Mouse (Mus musculus) kidney, postnatal 4 days (tissue): Measurements from ENCODE around the gene Lama2.
"Not testable (repeated sequence)": the region's sequence is repeated elsewhere in the genome, so short reads cannot be mapped to it uniquely, and the experiment has no call there.

ENCODE experiments used
- DNase-seq, 2 experiments: peaks; one replicate each; pipeline ENCODE4 v3.0.0; 2021; ENCODE audit warnings: mixed read lengths in 2 of 2

Gene Lama2

DNA sequence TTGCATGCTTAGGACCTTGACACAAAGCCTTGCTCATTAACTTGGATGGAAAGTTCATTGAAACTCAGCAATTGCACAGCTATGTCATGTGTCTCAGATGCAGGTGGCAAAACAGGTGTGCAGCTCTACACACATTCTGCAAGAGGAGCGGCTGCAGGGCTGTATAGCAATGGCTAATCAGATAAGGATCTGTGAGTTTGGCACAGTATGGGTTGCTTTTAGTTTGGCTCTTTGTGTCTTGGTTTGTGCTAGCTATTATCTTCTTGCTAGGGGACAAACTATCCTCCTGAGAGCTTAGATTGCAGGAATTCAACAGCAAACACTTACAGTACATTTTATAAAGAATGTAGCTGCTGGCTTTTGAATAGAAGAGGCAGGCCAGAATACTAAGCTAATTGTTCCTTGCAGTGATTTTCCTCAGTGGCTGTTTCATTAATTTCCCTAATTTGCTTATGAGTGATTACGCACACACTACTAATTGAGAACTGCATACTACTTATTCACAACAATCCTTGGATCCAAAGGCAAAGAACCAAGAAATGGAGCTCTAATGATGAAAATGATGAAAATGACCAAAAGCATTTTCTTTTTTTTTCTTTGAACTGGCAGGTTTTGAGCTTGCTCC lies 617.9 kb downstream of the Lama2 start:
- no peak for DNase-seq

DNA sequence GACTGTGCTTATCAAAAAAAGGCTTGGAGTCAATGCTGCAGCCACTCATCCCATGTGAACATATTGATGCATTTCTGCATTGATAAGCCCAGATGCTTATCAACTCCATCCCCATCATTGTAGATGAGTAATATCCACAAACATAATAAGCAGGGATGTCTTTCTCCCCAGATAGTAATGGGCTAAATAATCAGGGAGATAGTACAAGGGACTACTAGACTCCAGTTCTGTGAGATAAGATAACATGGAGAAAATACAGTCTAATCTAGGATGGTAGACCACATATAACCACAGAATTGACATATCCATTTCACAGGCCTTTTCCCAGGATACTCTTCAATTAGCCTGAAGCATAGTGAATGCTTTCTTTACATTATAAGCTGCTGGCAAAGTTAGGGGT lies 622.9 kb downstream of the Lama2 start:
- DNase-seq = no peak

DNA sequence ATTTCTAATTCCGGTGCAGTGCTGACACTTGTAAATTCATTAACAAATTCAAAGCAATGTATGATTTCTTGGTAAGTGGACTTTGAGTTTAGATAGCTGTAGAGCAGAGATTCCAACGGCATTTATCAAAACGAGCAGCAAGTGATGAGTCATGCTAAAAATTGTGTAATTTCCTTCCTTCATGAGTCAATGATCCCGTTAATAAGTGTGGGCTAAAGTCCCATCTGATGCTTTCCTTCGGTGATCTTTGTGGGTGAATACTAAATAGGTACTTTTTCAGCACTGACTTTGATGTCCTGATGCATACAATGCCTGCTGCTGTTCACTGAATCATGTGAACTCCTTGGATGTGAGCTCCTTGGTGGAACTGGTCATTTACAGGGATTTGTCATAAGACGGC lies 623.6 kb downstream of the Lama2 start:
- DNase-seq = no peak

DNA sequence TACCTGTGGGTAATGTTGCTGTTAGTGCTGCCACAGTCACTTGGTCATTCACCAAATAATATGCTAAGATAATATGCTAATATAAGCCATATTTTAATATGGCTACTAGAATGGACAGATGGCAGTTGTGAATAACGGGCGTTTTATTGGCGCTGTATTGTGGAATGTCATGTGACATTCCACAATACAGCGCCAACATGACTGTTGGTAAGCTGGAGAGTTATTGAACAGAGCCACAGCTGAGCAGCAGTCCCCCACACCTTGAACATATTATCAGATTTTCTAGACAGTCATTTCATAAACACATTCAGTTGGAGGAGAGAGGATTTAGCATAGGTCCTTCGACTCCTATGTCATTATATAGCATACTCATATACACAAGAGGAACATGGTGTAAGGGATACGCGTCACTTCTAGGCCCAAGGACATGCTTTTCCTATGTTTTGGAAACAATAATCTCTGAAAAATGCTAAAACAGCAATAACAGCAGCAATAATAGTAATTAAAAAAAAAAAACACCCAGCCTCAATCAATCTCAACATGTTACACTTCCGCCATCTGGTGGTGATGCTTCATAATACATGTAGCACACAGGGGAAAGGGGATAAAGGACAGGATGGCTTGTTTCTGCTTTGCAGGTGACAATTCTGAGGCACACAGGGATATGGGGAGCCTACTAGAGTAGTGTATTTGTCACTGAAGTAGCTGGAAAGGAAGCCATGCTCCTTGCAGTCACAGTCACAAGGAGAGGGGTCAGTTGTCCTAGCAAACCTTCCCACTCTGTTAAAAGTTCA lies 624.2 kb downstream of the Lama2 start:
- peak; percentile 62 to 67 for DNase-seq

DNA sequence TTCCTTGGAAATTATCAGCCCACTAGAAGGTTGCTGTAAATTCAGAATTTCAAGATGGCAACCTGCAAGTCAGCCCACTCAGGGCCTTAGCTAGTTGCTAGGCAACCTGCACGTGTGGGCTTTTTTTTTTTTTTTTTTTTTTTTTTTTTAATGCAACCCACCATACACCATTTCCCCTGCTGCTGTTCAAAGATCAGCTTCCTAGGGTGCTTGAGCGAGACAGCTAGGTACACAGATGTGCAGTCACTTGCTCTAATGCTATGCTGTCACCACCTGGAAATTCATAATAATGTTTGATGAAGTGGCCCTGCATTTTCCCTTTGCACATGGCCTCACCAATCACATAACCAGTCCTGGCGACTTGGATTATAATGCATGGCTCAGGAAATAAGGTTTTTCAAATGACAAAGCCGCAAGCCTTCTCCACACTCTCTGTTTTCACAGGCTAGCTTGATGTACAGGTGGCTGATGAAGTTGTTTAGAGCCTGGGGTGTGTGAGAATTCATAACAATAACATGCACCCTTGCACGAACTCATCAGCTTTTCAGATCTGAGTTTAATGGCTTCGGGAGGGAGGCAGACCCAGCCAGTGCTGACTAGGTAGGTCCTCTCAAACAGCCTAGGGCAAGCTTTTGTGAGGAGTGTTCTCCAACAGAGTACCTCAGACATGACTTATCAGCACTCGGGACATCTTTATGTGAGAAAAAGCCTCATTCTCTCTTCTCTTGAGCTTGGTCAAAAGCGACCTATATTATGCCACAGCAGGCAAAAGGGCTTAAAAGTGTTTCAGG lies 625.4 kb downstream of the Lama2 start:
- DNase-seq = no peak

DNA sequence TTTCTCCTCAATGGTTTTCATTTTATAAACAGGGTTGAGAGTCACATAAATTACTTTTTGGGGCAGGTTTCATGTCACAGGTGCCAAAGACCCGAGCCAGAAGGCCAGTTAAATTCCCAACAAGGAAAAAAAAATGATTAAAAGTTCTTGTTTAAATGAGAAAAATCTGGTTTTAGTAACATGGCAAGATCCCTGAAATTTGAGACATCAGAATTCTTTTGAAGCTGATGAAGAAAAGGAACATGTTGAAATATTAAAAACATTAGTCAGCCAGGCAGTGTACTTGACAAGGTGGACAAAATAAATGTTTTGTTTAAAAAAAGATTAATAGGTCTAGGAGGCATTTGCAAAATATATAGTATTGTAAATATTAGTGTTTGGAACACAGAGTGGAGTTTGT lies 634.1 kb downstream of the Lama2 start:
- no peak for DNase-seq

DNA sequence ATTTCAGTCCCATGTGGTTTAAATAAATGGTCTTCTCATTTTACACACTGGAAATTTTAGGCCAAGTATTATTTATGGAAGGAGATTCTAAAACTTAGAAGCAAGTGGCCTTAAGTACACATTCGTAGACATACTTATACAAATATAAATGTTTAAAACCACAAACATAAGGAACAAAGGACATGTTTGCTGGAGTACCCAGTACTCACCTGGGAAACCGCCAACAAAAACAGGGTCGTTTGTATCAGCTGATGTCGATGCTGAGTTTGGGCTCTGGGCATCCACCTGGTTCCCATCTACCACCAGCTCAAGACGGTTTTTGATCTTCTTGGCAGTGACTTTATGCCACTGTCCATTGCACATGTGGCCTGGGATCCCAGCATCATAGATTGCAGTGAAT lies 635.5 kb downstream of the Lama2 start:
- DNase-seq = not testable (repeated sequence)

DNA sequence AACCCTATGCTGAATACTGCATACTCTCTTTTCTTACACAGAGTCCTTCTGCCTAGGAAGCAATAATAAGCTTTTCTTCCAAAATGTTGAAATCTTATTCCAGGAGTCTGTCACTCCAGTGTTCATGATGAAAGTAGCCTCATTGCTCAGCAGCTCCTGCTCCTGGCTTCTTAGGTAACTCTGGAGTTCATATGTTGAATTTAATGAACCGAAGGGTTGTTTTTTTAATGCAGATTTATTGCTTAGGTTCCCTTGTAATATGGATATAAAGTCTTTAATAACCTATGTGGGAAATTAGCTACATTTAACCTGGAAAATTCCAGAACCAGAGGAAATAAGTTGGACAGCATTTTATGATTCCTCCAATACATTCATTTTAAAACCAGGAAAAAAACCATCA lies 636.0 kb downstream of the Lama2 start:
- DNase-seq = no peak

DNA sequence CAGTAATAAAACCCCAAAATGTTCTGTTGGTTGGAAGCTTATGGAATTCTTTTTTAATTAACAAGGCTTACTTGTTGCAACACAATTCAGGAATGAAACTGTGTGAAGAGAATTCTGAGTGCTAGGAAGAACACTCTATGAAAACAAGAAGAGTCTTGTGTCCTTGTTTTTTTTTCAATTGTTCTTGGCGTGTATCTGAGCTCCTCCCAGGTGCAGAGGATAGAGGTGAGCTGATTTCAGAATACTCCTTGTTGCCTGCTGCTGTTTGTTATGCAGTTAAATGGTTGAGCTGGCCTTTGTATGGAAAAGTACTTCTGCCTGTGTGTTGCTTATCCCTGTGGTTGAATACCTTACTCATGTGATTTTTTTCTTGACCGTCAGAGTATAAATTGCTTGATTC lies 636.9 kb downstream of the Lama2 start:
- no peak for DNase-seq

DNA sequence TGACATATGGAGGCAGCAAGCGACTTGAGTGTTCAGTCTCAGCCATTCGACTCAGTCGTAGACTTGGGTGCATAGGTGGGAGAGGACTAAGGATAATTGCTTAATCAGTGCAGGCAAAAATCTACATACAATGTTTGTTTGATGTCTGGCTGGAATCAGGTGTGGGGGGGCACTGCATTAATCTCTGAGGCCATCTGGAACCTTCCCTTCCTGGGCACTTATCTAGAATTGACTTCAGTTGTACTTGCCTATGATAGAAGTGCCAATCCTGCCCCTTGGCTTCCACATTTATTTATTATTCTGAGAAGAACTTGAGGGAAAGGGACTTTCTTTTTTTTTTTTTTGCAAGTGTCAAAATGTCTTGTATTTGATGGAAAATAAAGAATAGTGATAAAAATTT lies 644.2 kb downstream of the Lama2 start:
- no peak for DNase-seq

DNA sequence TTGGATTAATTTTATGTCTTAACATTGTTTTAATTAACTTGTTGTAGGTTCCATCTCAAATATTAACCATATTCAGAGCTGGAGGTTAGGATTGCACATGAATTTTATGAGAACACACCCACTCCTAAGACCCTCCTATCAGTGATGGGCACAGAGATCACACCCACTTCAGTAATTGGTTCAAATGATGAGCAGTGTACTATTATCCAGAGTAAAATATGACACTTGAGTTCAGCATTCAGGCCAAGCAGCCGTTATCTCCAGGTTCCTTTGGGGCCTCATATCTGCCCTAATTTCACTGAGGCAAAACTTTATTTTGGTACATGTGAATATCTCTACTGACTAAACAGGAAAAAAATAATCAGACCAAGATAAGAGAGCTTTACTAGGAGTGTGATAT lies 645.3 kb downstream of the Lama2 start:
- no peak for DNase-seq

DNA sequence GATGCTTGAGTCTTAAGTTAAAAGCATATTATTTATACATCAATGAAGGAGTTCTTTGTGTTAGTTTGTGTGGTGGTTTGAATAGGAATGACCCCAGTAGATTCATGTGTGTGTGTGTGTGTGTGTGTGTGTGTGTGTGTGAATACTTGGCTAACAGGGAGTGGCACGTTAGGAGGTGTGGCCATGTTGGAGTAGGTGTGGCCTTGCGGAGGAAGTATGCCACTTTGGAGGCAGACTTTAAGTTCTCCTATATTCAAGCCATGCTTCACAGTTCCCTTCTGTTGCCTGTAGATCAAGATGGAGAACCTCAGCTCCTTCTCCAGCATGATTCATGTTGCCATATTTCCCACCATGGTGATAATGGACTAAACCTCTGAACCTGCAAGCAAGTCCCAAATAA lies 646.0 kb downstream of the Lama2 start:
- no peak for DNase-seq

DNA sequence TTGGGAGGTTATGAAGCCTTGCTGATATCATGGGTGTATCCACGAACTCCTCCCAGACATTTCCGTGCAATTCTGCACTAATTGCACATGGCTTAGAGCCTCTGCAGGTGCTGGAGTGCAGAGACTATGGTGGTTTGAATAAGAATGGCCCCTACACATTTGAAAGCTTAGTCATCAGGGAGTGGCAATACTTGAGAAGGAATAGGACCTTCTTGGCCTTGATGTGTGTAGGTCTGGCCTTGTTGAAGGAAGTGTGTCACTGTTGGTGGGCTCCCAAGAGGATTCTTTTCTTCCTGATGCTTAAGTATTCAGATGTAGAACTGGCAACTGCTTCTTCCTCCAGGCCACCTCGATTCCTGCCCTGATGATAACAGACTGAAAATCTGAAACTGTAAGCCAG lies 661.0 kb downstream of the Lama2 start:
- no peak for DNase-seq

DNA sequence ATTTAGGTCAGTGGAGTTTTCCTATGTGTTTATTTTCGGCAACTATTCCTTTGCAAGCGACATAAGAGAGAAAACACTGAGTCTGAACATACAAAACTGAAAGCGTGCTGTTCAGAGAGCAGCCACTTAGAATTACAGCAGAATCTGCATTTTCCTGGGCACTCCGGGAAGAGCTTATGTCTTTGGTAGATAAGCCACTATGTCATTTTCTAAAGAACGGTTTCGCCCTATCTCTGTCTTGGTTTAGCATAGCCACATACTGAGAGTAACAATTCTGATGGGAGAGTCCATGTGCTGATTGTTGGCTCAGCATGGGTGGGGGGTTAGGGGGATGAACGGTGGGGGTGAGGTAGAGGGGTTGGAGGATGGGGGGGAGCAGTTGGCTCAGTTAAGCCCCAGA lies 669.1 kb downstream of the Lama2 start:
- no peak for DNase-seq

DNA sequence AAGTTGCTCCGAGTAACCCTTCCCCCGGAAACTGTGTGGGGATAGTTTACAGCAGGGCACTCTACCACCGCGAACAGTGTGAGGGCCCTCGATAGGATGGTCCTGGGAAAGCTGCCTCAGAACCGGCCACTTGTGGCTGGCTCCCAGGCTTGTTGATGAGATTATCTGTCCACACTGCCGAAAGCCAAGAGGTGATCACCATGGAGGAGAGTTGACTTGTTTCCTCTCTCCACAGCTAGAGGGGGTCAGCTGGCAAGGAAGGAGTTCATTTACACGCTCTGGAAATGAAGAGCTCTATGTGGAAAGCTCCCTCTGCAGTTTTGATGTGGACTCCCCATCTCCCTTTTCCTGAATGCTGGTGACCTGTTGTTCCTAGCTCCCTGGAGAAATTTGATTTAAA lies 669.9 kb downstream of the Lama2 start:
- DNase-seq = no peak

DNA sequence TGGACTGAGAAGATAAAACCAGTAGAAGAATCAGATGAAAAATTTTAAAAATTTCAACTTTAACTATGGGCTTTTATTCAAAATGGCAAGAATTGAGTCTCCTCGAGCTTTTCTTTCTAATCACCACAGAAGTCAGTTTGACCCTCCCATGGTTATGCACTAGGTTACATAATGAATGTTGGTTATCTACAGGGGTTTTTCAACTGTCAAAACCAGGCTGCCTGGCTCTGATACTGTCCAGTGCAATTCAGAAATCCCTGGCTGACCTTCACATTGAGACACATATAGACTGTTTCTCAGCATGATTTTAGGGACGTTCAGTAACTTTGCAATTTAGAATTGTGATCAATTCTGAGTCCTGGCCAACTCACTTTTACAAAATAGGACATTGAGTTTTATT lies 671.2 kb downstream of the Lama2 start:
- no peak for DNase-seq

DNA sequence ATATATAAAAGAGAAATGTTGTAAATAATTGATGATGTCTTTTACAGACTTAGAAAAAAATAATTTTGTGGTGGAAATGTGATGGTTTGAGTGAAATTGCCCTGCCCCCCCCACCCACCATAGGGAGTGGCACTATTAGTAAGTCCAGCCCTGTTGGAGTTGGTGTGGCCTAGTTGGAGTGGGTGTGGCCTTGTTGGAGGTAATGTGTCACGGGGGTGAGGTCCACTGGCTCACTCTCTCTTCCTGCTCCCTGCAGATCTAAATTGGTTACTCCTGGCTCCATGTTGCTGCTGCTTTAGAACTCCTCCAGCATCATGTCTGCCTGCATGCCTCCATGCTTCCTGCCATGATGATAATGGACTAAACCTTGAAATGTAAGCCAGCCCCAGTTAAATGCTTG lies 680.0 kb downstream of the Lama2 start:
- DNase-seq = no peak

DNA sequence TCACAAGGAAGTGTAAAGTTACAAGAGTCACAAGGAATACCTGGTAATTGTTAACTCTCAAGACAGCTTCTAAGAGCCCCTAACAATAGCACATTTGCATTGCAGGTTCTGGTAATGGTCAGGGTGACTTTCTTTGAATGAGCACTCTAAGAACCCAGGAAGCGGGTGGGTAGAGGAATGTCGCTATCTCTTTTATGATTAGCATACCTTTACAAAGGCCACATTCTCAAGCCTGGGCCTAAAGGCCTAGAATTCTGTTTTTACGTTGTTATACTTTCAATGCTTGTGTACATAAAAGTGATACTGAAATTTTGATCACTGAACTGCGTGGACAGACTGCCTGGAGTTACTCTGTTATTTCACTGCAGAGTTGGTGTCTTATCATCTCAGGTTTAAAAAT lies 681.1 kb downstream of the Lama2 start:
- not testable (repeated sequence) for DNase-seq

DNA sequence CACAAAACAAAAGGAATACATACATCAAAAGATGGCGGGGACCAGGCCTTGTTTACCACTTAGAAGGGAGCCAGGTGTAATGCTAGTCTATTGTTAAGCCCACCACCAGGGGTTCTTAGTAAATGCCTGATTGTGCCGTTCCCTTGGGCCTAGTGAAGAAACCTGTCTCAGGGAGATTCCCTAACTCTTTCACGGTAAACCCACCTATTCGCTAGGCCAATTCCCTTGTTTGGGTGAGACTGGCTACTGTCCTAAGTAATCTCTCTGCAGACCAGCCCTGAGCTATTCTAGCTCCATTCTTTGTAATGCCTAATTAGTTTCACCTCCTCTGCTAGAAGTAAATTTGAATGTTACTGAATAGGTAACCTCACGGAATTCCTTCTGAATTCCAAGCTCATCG lies 683.5 kb downstream of the Lama2 start:
- not testable (repeated sequence) for DNase-seq
